Mouse (Mus musculus) heart, adult 9 months (tissue): ENCODE data around the gene Selenbp1.
"Not testable (repeated sequence)": the region's sequence is repeated elsewhere in the genome, so short reads cannot be mapped to it uniquely, and the experiment has no call there.

ENCODE experiments used
- DNase-seq, 2 experiments: peaks; one replicate each; pipeline ENCODE4 v3.0.0; 2022; ENCODE audit warnings: low spot score in 2 of 2

The Selenbp1 gene

DNA sequence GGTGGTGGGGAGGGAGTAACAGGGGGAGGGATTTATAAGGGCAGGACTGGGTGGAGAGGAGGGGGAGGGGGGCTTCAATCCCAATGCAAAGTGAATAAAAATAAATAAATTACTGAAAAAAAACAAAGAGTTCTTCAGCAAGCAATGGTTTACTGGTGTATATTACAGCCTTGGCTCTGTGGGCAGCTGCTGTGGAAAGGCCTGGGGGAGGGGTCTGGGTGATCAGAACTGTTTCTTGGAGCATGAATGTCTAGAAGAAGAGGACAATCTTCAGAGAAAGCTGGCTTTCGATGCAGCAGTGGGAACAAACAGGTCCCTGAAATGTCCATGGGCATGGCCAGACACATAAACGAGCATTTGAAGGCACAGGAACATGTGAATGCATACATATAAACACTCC is 577 bp upstream of the Selenbp1 start:
- DNase-seq: not testable (repeated sequence)

GRCm38 (mm10) chr3:94933604-94934003 is 748 bp downstream of the Selenbp1 start:
- not testable (repeated sequence) for DNase-seq

DNA sequence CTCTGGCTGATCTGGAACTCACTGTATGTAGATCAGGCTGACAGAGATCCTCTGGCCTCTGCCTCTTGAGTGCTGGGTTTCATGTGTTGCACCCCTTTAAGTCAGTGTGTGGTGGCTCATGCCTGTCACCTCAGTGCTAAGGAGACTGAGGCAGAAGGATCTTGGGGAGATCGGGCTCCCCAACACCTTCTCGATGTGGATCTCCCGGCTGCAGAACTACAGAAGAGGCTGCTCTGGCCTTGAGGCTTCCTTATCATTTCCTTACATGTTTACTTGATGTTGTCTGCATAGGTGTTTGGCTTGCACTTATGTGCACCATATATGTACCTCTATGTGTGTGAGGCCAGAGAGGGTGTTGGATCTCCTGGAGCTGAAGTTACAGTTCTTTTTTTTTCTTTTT is 1.7 kb downstream of the Selenbp1 start:
- DNase-seq: not testable (repeated sequence)

- DNase-seq: peak; percentile 90 to 91
These were observed 2.5 kb downstream of the Selenbp1 start for GRCm38 (mm10) chr3:94935332-94935731.

DNA sequence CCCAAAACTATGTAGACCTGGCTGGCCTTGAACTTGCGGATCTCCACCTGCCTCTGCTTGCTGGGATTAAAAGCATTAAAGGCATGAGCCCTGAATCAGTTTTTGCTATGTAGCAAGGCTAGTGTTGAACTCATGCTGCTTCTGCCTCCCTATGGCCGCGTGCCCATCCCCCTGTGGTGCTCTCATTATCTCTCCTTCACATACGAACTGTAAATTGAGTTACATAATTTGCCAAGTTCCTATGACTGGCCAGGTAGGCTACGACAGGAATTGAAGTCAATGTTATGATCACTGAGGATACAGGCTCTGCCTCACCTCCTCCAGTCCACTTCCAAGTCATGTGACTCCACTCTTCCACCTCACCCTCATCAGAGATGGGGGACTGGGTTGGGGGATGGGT is 3.3 kb downstream of the Selenbp1 start:
- DNase-seq: not testable (repeated sequence)

DNA sequence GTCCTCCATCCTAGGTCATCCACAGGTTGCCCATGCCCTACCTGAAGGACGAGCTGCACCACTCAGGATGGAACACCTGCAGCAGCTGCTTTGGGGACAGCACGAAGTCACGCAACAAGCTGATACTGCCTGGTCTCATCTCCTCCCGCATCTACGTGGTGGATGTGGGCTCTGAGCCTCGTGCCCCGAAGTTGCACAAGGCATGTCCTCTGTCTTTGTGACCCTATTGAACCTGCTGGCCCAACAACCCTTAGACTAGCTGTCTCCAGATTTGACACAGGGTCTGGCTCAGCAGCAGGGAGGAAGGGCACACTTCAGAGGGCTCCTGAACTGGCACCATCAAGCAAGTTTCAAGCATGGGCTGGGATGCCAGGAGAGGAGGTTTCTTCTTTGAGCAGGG is 4.3 kb downstream of the Selenbp1 start:
- not testable (repeated sequence) for DNase-seq

GRCm38 (mm10) chr3:94940033-94940432 is 7.2 kb downstream of the Selenbp1 start:
- not testable (repeated sequence) for DNase-seq

DNA sequence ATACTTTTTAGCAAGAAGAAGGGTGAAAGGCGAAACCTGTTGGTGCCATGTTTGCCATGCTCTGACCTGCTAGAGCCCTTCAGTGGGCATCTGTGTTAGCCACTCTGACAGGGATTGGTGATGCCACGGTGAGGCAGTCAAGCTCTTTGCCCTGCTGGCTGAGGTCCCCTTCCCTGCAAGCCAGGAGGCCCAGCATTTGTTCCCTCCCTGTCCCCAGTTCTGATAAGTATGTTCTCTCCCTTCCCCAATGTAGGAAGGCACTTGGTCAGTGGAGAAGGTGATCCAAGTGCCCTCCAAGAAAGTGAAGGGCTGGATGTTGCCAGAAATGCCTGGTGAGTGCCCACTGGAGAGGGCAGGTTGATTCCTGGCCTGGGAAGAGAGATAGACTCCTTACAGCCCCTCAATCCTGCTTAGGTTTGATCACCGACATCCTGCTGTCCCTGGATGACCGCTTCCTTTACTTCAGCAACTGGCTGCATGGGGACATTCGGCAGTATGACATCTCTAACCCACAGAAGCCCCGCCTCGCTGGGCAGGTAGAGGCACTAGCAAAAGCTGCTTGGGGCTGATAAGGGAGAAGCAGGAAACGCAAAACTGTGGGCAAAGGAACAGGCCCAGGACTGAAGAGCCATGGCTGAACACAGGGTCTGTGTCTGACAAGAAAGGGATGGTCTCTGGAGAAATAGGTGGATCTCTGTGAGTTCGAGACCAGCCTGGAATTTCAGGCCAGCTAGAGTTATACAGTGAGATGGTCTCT is 9.5 kb downstream of the Selenbp1 start:
- DNase-seq: not testable (repeated sequence)

- DNase-seq: not testable (repeated sequence)
These were observed 10.8 kb downstream of the Selenbp1 start for GRCm38 (mm10) chr3:94943706-94944105.

GRCm38 (mm10) chr3:94948066-94948614 is 15.3 kb downstream of the Selenbp1 start:
- DNase-seq: no peak

GRCm38 (mm10) chr3:94949645-94950044 is 16.8 kb downstream of the Selenbp1 start:
- no peak for DNase-seq

DNA sequence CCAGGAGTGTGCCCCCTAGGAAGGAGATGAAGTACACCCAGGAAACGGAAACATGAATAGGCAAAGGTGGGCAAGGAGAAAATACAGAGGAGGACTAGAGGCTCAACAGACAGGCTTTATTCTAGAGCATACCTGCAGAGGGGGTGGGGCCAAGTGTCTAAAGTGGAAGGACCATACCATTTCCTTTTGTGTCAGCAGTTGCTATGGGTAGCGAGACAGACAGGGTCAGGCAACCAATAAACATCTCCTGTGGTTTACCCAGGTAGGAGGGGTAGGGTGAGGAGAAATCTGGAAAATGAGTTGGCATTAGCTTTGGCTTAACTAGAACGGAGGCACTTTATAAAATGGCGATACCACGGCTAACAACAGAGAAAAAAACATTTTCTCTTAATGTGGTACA is 19.9 kb downstream of the Selenbp1 start:
- DNase-seq: no peak

GRCm38 (mm10) chr3:94953384-94953763 is 20.5 kb downstream of the Selenbp1 start:
- no peak for DNase-seq

DNA sequence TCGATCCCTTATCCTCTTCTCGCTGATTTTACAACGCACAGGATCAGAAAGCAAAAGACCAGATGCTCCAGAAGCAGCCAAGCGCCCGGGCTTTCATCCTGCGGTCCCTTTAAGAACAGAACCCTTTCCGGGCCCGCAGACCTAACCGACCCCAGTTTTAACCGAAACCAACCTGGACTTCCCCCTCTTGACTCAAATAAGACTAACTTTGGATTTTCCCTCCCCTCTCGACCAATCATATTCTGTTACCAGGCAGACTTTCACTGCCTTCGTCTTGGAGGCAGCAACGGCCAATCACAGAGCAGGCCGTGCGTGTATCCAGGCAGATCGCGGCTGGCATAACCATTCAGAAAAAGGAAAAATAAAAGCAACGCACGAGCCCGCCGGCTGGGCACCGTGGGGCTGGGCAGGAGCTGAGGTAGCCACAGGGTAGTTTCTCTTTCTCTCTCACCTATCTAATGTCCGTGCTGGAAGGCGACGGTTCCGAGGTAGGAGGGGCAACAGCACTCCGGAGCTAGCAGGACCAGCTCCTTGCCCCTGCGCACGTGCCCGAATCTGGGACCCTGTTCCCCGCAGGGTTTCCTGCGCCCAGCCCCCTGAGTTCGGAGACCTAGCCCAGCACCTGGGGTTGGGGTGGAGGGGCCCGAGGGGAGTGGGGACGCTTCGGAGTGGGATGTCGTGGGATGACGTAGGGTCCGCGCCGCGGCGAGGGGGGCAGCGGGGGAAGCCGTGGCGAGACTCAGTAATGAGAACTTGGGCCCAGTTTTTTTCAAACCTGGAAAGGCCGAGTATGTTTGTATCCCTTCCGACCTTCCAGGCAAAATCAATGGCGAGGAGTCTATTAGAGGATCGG is 21.1 kb downstream of the Selenbp1 start, which contains the start of gene Rfx5:
TSS of gene Rfx5 (plus strand) at position 312 of the 853 bp plus-strand sequence.
- DNase-seq: peak; percentile 97 to 98

GRCm38 (mm10) chr3:94958295-94958694 is 25.4 kb downstream of the Selenbp1 start:
- DNase-seq: no peak

DNA sequence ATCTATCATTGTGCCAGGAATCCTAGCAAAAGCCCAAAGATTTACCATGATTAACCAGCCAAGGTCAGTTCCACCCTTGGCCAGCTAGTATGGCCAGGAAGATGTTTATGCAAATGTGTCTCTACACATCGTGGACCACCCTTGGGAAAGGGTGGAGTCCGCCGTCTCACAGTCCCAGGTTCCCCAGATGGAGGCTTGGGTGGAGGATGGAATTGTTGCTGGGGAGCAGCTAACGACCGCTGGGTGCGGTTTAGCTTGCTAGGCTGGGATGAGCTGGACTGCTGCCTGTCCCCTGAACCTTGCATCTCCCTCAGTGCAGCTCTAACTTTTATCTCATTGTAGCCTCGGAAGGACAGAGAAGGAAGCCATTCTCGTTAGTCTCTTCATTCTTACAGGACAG is 27.0 kb downstream of the Selenbp1 start:
- DNase-seq: no peak

DNA sequence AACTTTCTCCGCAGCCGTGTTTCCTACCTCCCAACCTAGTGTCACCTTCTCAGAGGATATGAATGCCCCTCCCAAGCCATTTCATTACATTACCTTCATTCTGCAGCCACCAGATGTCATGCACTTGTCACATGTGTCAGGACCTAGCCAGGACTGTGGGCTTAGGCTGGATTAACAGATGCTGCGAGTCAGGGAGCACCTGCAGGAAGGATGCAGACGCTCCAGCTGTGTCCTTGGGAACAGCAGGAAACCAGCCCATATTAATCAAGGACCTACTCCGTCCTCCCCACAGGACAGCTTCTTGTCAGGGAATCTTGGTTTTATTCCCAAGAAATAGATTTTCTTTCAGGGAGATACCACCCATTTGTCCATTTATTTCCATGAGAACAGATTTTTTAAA is 27.5 kb downstream of the Selenbp1 start:
- DNase-seq: no peak

DNA sequence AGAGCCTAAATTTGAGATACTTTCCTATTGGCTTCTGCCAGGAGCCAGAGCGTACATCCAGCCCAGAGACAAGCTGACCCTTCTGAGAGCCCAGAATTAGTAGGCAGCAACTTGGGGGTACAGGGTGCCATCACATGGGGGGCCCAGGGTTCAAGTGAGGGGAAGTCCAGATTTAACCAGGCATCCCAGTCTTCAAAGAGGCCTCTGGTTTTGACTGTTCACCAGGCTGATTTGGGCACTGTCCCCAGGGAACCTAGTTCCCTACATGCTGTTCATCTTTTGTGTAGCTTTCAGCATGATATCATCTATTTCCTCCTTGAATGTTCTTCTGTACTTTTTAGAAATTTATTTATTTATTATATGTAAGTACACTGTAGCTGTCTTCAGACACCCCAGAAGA is 32.1 kb downstream of the Selenbp1 start:
- DNase-seq: no peak

DNA sequence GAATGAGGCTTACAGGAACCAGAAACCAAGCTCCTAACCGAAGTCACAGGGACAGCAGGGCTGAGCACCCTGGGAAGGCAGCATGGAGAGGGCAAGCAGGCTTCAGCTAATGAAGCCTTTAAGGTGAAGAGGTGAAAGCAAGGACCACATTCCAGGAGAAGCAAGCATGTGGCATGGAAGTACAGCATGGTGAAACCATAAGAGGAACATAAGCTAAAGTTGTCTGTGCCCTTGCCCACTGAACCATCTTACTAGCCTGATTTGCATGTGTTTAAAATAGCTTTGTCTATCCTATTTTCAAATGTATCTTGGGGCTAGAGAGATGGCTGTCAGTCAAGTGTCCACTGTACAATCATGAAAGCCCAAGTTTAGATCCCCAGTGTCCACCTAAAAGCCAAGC is 33.0 kb downstream of the Selenbp1 start:
- no peak for DNase-seq

DNA sequence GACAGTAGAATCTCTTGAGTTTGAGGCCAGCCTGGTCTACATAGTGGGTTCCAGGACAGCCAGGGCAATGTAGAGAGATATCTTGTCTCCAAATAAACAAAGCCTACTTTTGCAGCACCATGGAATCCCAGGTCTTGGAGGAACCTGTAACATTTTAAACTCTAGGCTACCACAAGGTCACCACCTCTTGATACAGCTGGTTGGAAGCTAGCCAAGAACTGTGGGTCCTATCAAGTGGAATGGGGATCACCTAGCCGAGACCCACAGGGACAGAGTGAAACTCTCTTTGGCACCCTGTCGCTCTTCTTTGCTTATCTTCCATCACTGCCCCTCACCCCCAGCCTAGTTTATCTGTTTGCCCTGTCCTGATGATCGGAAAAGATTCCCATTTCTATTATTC is 39.7 kb downstream of the Selenbp1 start:
- DNase-seq: no peak

DNA sequence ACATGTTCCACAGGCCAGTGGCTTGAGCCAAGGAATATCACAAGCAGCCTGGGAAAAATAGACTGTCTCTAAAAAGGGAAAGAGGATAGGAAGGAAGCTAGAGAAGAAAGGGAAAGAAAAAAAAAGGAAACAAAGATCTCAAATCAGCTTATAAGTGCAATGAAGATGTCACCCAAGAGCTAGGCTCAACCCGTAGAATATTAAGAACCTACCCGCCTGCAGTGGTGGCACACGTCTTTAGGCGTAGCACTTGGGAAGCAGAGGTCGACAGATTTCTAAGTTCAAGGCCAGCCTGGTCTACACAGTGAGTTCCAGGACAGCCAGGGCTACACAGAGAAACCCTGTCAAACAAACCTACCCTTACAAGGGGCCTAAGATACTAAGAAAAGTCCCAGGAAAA is 40.8 kb downstream of the Selenbp1 start:
- no peak for DNase-seq

- no peak for DNase-seq
These were observed 41.2 kb downstream of the Selenbp1 start for GRCm38 (mm10) chr3:94974026-94974527.
